Mouse (Mus musculus) ES-Bruce4 (cell line): Measurements from ENCODE around the gene Otp.

Experiments
- CTCF ChIP-seq: IDR thresholded peaks from one replicate; pipeline ENCODE4 v1.8.1; 2011; ENCODE audit warnings: low read depth, low read length
- EP300 ChIP-seq: IDR thresholded peaks from 2 replicates; pipeline ENCODE4 v1.6.1; 2011; ENCODE audit warnings: low read depth, low read length; ENCODE audit not compliant: insufficient read depth
- POLR2A ChIP-seq: IDR thresholded peaks from one replicate; pipeline ENCODE4 v1.8.1; 2011; ENCODE audit warnings: low read length; ENCODE audit not compliant: insufficient read depth

- TF ChIP-seq POLR2A (no peak), EP300 (no peak), CTCF (no peak)
Measured at GRCm38 (mm10) chr13:94883966-94884960, 8.9 kb downstream of the Otp start.
